Mouse (Mus musculus) lung, embryonic 14.5 days (tissue): ENCODE measurements around the gene Clca3b. TPM values are rescaled to one million over a fixed set of nuclear protein-coding genes. Genes with fewer than 3 reads are reported as not detected.
A peak's percentile ranks its signal among the peaks of the same experiment; 100 is the strongest.
"Not testable (repeated sequence)": the region's sequence is repeated elsewhere in the genome, so short reads cannot be mapped to it uniquely, and the experiment has no call there.

Source experiments
- ATAC-seq: fragments of 200-750 bp; cut with Nextera tagmentation; 2 replicates; pipeline ENCODE4 v1.8.0; 2017; ENCODE audit warnings: mild to moderate bottlenecking, moderate TSS enrichment, moderate library complexity; ENCODE audit not compliant: insufficient read depth
- DNase-seq: peaks from one replicate; pipeline ENCODE4 v3.0.0-alpha.2; 2015
- H3K27ac ChIP-seq: fragments of 300-500 bp; sonication (generic); 2 replicates; pipeline ENCODE4 v1.5.1; 2014; ENCODE audit warnings: low read depth, mild to moderate bottlenecking, moderate library complexity
- H3K27me3 ChIP-seq: fragments of 300-500 bp; sonication (generic); 2 replicates; pipeline ENCODE4 v1.6.1; 2014; ENCODE audit warnings: low read length, control low read depth; ENCODE audit not compliant: insufficient read depth
- H3K36me3 ChIP-seq: fragments of 300-500 bp; sonication (generic); 2 replicates; pipeline ENCODE4 v1.6.1; 2014; ENCODE audit warnings: control low read depth; ENCODE audit not compliant: insufficient read depth
- H3K4me1 ChIP-seq: fragments of 300-500 bp; sonication (generic); 2 replicates; pipeline ENCODE4 v1.6.1; 2014; ENCODE audit warnings: antibody characterized with exemption, control low read depth; ENCODE audit not compliant: insufficient read depth
- H3K4me2 ChIP-seq: fragments of 300-500 bp; sonication (generic); 2 replicates; pipeline ENCODE4 v1.6.1; 2014; ENCODE audit warnings: mild to moderate bottlenecking
- H3K4me3 ChIP-seq: fragments of 300-500 bp; sonication (generic); 2 replicates; pipeline ENCODE4 v1.5.1; 2014; ENCODE audit warnings: low read depth, low read length
- H3K9ac ChIP-seq: fragments of 300-500 bp; sonication (generic); 2 replicates; pipeline ENCODE4 v1.6.1; 2014
- H3K9me3 ChIP-seq: fragments of 300-500 bp; sonication (generic); 2 replicates; pipeline ENCODE4 v1.6.1; 2016; ENCODE audit warnings: low read depth, low read length, control low read depth
- CTCF ChIP-seq: IDR thresholded peaks from 2 replicates; pipeline ENCODE4 v1.5.1; 2016; ENCODE audit warnings: antibody characterized with exemption, low read depth
- WGBS: fragments of 180-500 bp; shearing (Covaris S2); extraction: QIAGEN DNeasy Blood & Tissue Kit; methylation state at CpG from one replicate; pipeline ENCODE4 v1.1.7; 2014; 5-methylcytosine and 5-hydroxymethylcytosine counted together
- polyA plus RNA-seq: library from polyadenylated mRNA; unstranded; fragments of >200 nt; fragmentation: Nextera tagmentation; extraction: Ambion mirVana; gene quantifications from 2 replicates; pipeline ENCODE4 v1.2.1, GENCODE M21; 2014

Clca3b gene
- polyA plus RNA-seq, 1 experiment from 2014 or later = not detected

DNA sequence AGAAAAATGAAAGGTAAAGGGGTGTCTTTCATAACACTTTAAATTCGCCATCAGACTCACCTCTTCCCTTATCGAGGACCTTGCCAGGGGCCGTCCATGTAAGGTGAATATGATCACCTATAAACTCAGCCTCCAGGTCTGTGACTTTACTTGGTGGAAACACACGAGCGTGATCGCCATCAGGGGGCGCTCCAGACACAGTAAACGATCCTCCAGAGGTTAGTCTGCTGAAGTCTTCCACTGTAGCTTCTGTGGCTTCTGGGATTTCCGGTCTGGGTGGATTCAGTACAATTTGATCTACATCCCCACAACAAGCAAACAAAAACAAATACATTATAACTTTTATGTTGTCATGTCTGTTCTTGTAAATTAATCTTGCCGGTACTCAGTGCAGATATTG, 24.0 kb downstream of the Clca3b start:
- DNase-seq (peak; percentile 94), ATAC-seq (peak; percentile 77)
- TF ChIP-seq CTCF = peak; percentile 78
- H3K27ac ChIP-seq = no peak overlapping the region
- no peak overlapping the region for H3K9ac ChIP-seq
- no peaks in the 10 kb centered on the region for H3K4me1 ChIP-seq
- H3K27me3 ChIP-seq = no peaks in the 10 kb centered on the region
- H3K36me3 ChIP-seq = no peaks in the 10 kb centered on the region
- 10% methylated on average over 10 of the region's 10 CpGs for WGBS
- H3K9me3 ChIP-seq = no peaks in the 10 kb centered on the region
- no peak overlapping the region for H3K4me2 ChIP-seq
- H3K4me3 ChIP-seq = no peak overlapping the region

GRCm38 (mm10) chr3:144823331-144823730, 25.8 kb downstream of the Clca3b start:
- no peak for DNase-seq
- no peak for TF ChIP-seq CTCF
- H3K36me3 ChIP-seq = no peaks in the 10 kb centered on the region
- H3K27me3 ChIP-seq = no peaks in the 10 kb centered on the region
- no peak overlapping the region for H3K27ac ChIP-seq
- 74% methylated on average over 5 of the region's 5 CpGs for WGBS
- H3K4me3 ChIP-seq = no peak overlapping the region
- no peak overlapping the region for H3K9ac ChIP-seq
- H3K4me2 ChIP-seq = no peak overlapping the region
- no peaks in the 10 kb centered on the region for H3K4me1 ChIP-seq
- no peaks in the 10 kb centered on the region for H3K9me3 ChIP-seq
- ATAC-seq = no peak

DNA sequence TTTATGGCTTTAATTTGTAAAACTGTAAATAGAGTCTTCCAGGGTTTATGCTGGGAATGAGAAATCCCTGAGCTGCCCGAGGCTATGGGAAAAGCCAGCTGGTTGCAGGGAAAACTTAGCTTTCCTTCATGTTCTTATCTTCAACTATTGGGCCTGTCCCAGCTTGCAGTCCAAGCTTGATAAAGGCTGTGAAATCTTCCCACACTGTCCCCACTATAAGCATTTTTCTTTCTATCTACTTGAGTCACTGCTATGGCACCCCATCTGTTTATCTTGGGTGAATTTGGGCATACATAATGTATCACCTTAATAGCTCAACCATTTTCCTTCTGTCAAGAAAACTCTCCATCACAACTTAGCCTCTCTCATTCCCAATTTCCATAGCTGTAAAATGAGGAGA, 28.5 kb downstream of the Clca3b start:
- ATAC-seq = no peak
- no peak for TF ChIP-seq CTCF
- no peak overlapping the region for H3K4me3 ChIP-seq
- H3K4me2 ChIP-seq = no peak overlapping the region
- H3K9ac ChIP-seq = no peak overlapping the region
- H3K27ac ChIP-seq = no peak overlapping the region
- no peaks in the 10 kb centered on the region for H3K36me3 ChIP-seq
- H3K27me3 ChIP-seq = no peaks in the 10 kb centered on the region
- WGBS = 36% methylated on average over 1 of the region's 1 CpGs
- no peak for DNase-seq
- no peaks in the 10 kb centered on the region for H3K9me3 ChIP-seq
- H3K4me1 ChIP-seq = no peaks in the 10 kb centered on the region

GRCm38 (mm10) chr3:144819219-144819618, 29.9 kb downstream of the Clca3b start, which contains the start of gene Clca3a2:
Gene Clca3a2 (minus strand): TSS chr3:144819494.
- WGBS = 59% methylated on average over 5 of the region's 6 CpGs
- not testable (repeated sequence) for H3K27me3 ChIP-seq, H3K9me3 ChIP-seq, H3K4me3 ChIP-seq, ATAC-seq, H3K36me3 ChIP-seq, H3K9ac ChIP-seq, DNase-seq, H3K4me1 ChIP-seq, H3K4me2 ChIP-seq, H3K27ac ChIP-seq

DNA sequence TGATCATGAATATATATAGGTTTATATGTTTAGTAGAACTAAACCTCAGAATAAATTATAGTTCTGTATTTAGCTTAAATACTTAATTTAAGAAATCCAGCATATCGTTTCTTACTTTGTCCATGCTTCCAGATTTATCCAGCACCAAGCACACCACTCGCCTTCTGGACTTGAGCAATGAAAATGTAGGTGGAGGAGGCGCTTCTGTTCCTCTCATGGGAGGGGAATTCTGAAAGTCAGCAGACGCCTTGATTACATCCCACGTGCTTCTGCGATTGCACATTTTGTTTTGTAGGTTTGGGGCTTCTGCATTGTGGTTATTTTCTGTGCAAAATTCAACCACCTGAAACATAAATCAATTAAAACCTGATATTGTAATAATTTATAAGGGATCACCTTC, 35.8 kb downstream of the Clca3b start:
- H3K27me3 ChIP-seq, ATAC-seq, H3K4me3 ChIP-seq, H3K4me2 ChIP-seq, H3K27ac ChIP-seq, DNase-seq, H3K36me3 ChIP-seq, H3K4me1 ChIP-seq, H3K9me3 ChIP-seq, H3K9ac ChIP-seq: not testable (repeated sequence)
- 82% methylated on average over 6 of the region's 6 CpGs for WGBS

DNA sequence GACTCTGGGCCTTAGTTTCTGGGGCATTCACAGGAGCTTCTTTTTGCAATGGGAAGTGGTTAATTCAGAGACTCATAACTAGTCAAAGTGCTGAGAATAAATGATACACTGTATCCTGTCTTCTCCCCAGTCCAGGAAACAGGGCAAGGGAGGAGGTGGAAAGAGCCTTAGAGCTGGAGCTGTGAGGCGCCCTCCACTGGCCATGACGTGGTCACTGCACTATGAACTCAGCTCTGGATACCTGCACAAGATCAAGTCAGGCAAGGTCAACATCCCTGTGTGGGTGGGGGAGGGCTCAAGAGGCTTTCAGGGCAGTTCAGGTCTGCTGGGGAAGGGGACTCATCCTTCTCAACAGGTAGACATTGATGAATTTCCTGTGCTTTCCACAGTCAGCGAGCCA, 37.3 kb downstream of the Clca3b start:
- H3K4me3 ChIP-seq = no peak overlapping the region
- 34% methylated on average over 3 of the region's 3 CpGs for WGBS
- no peaks in the 10 kb centered on the region for H3K4me1 ChIP-seq
- H3K27ac ChIP-seq = no peak overlapping the region
- ATAC-seq = no peak
- no peaks in the 10 kb centered on the region for H3K36me3 ChIP-seq
- no peak for DNase-seq
- no peak for TF ChIP-seq CTCF
- H3K27me3 ChIP-seq = no peaks in the 10 kb centered on the region
- no peak overlapping the region for H3K9ac ChIP-seq
- H3K9me3 ChIP-seq = no peaks in the 10 kb centered on the region
- H3K4me2 ChIP-seq = no peak overlapping the region

- H3K4me1 ChIP-seq, H3K27me3 ChIP-seq, H3K4me3 ChIP-seq, H3K9ac ChIP-seq, H3K4me2 ChIP-seq, H3K36me3 ChIP-seq, H3K27ac ChIP-seq, H3K9me3 ChIP-seq: not testable (repeated sequence)
- WGBS = 33% methylated on average over 14 of the region's 17 CpGs
- peak; percentile 9 for DNase-seq
- peak; percentile 60; the same call in 1 of the 2 replicates for ATAC-seq
These were observed 40.8 kb downstream of the Clca3b start for GRCm38 (mm10) chr3:144808153-144808925.

DNA sequence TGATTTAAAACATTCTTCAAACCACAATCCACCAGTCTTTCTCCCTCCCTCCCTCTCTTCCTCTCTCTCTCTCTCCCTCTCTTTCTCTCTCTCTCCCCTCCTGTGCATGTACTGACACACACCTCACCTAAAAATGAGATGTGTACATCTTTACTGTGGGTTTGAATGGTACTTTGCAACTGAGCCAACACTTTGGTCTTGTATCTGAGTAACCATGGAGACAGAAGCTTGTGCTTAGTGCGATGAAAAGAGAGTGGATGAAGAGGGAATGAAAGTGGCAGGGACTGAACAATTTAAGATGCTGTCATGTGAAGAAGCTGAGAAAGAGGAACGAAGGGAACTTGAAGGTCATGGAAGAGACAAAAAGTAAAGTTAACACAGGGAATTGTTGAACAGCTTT, 42.5 kb downstream of the Clca3b start:
- H3K9me3 ChIP-seq, H3K9ac ChIP-seq, H3K4me3 ChIP-seq, H3K36me3 ChIP-seq, H3K4me1 ChIP-seq, H3K27ac ChIP-seq, DNase-seq, H3K27me3 ChIP-seq, H3K4me2 ChIP-seq, ATAC-seq: not testable (repeated sequence)
- WGBS = 37% methylated on average over 2 of the region's 2 CpGs
